Comparison of ENCODE assay signal across 8 mouse cellular contexts in the genomic region with DNA sequence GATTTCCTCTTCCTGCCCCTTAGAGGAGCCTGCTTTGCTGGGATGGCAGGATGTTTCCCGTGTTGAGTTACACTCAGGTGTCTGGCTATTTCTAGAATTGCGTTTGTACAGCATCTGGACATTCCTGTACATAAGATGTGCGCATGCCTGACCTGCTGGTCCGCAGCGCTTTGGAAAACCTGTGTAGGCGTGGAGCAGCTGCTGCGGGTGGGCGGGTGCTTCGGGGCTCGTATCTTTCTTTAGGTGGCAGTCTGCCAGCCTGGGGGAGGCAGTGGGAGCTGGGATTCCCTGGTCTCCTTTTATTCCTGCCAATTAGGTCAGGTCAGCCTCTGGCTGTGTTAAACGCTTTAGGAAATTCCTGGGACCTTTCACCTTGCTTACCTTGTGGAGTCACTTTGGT. TPM values are rescaled to one million over a fixed set of nuclear protein-coding genes. Genes with fewer than 3 reads are reported as not detected.
DNase-seq lines count a peak whose midpoint lies in the region; ATAC-seq lines count a peak whose summit lies in the region.

No protein-coding gene starts in this region.

- H3K4me3 ChIP-seq in hindbrain, embryonic 15.5 days: no peak overlapping the region
- no peak overlapping the region for H3K4me3 ChIP-seq in hindbrain, embryonic 12.5 days
- no peak overlapping the region for H3K4me3 ChIP-seq in liver, embryonic 16.5 days (ENCODE audit: low read depth, low read length)
- no peak overlapping the region for H3K4me3 ChIP-seq in hindbrain, embryonic 11.5 days (ENCODE audit: low read depth, low read length)

- H3K9ac ChIP-seq in hindbrain, embryonic 15.5 days: no peak overlapping the region
- no peak overlapping the region for H3K9ac ChIP-seq in hindbrain, embryonic 12.5 days
- H3K9ac ChIP-seq in liver, embryonic 16.5 days (ENCODE audit: low read depth, low read length): no peak overlapping the region
- no peak overlapping the region for H3K9ac ChIP-seq in hindbrain, embryonic 11.5 days (ENCODE audit: low read depth, low read length)

- DNase-seq in R1 (ENCODE audit: low read depth, low spot score): peak; percentile 19
- DNase-seq in heart, postnatal 36 days: peak; percentile 28 to 33
- no peak for DNase-seq in T-cell, adult 2 months (ENCODE audit: low spot score)
- DNase-seq in hindbrain, embryonic 11.5 days (ENCODE audit: low spot score): no peak

- no peak for ATAC-seq in hindbrain, embryonic 15.5 days (ENCODE audit: low FRiP score, low read depth)
- no peak for ATAC-seq in hindbrain, embryonic 12.5 days (ENCODE audit: low FRiP score)
- ATAC-seq in liver, embryonic 16.5 days (ENCODE audit: low read depth): peak; percentile 78
- no peak for ATAC-seq in frontal cortex, adult (ENCODE audit: low TSS enrichment)
- no peak for ATAC-seq in hindbrain, embryonic 11.5 days (ENCODE audit: low FRiP score)

- no peaks in the 10 kb centered on the region for H3K9me3 ChIP-seq in hindbrain, embryonic 15.5 days
- no peaks in the 10 kb centered on the region for H3K9me3 ChIP-seq in hindbrain, embryonic 12.5 days (replicated peaks)
- H3K9me3 ChIP-seq in liver, embryonic 16.5 days (replicated peaks; ENCODE audit: control insufficient read depth, low read length): no peaks in the 10 kb centered on the region
- no peaks in the 10 kb centered on the region for H3K9me3 ChIP-seq in hindbrain, embryonic 11.5 days (ENCODE audit: control insufficient read depth, low read length)

- H3K4me2 ChIP-seq in hindbrain, embryonic 15.5 days: peak overlapping the region; percentile 18; the same call in 1 of the 2 replicates
- no peak overlapping the region for H3K4me2 ChIP-seq in hindbrain, embryonic 12.5 days (replicated peaks)
- no peak overlapping the region for H3K4me2 ChIP-seq in liver, embryonic 16.5 days (ENCODE audit: low read depth, low read length)
- no peak overlapping the region for H3K4me2 ChIP-seq in hindbrain, embryonic 11.5 days (replicated peaks; ENCODE audit: low read depth, low read length)

- H3K27ac ChIP-seq in hindbrain, embryonic 15.5 days (replicated peaks): no peak overlapping the region
- no peak overlapping the region for H3K27ac ChIP-seq in hindbrain, embryonic 12.5 days
- no peak overlapping the region for H3K27ac ChIP-seq in liver, embryonic 16.5 days (ENCODE audit: low read length)
- no peak overlapping the region for H3K27ac ChIP-seq in hindbrain, embryonic 11.5 days (ENCODE audit: low read depth, low read length)

- no peaks in the 10 kb centered on the region for H3K36me3 ChIP-seq in hindbrain, embryonic 15.5 days
- H3K36me3 ChIP-seq in hindbrain, embryonic 12.5 days: no peaks in the 10 kb centered on the region
- H3K36me3 ChIP-seq in liver, embryonic 16.5 days (ENCODE audit: control insufficient read depth, insufficient read depth): no peaks in the 10 kb centered on the region
- H3K36me3 ChIP-seq in hindbrain, embryonic 11.5 days (ENCODE audit: control insufficient read depth, insufficient read depth, low read length): no peaks in the 10 kb centered on the region

- no peaks in the 10 kb centered on the region for H3K27me3 ChIP-seq in hindbrain, embryonic 15.5 days
- 0 out of 2 replicates have a peak, but pooled peaks cover 3% of the 10 kb centered on the region for H3K27me3 ChIP-seq in hindbrain, embryonic 12.5 days
- H3K27me3 ChIP-seq in liver, embryonic 16.5 days (ENCODE audit: control insufficient read depth, insufficient read depth, low read depth, low read length): no peaks in the 10 kb centered on the region
- H3K27me3 ChIP-seq in hindbrain, embryonic 11.5 days (ENCODE audit: control insufficient read depth, insufficient read depth, low read length): no peaks in the 10 kb centered on the region

- H3K4me1 ChIP-seq in hindbrain, embryonic 15.5 days (replicated peaks): peaks cover 18% of the 10 kb centered on the region
- H3K4me1 ChIP-seq in hindbrain, embryonic 12.5 days: peaks cover 21% of the 10 kb centered on the region
- no peaks in the 10 kb centered on the region for H3K4me1 ChIP-seq in liver, embryonic 16.5 days (ENCODE audit: control insufficient read depth, low read depth, low read length)
- no peaks in the 10 kb centered on the region for H3K4me1 ChIP-seq in hindbrain, embryonic 11.5 days (replicated peaks; ENCODE audit: control insufficient read depth, insufficient read depth, low read length)

- intact Hi-C loops in heart, postnatal 36 days (cut with DNase I): no loop called here

- 33% methylated on average over 11 of the region's 11 CpGs for WGBS in hindbrain, embryonic 15.5 days
- WGBS in hindbrain, embryonic 12.5 days: 45% methylated on average over 11 of the region's 11 CpGs
- 32% methylated on average over 11 of the region's 11 CpGs for WGBS in liver, embryonic 16.5 days (ENCODE audit: insufficient replicate concordance)
- whole genome bisulfite sequencing in hindbrain, embryonic 11.5 days: 55% methylated on average over 11 of the region's 11 CpGs

RNA-seq across cellular contexts. Expression of a gene that starts 39.6 kb away (rescaled TPM):
- 72.6 and 82.7 TPM in 2 replicates for polyA plus RNA-seq in hindbrain, embryonic 15.5 days (2015; fragmentation: Nextera tagmentation; extraction: Ambion mirVana)
- 72.8 and 82.3 TPM in 2 replicates for polyA plus RNA-seq in hindbrain, embryonic 12.5 days (2016; fragmentation: Nextera tagmentation; extraction: Ambion mirVana)
- total RNA-seq in heart, postnatal 36 days (2021): 10 to 100 TPM; 20.2 to 28.6 TPM
- polyA plus RNA-seq in liver, embryonic 16.5 days (2015; fragmentation: Nextera tagmentation; extraction: Ambion mirVana): 2.9 and 3.8 TPM in 2 replicates
- 55.4 and 72.3 TPM in 2 replicates for polyA plus RNA-seq in hindbrain, embryonic 11.5 days (2014; fragmentation: Nextera tagmentation; extraction: Ambion mirVana)

Comparison
In these comparisons a context has a peak if more than half of its experiments do, and no peak if none do; other contexts are left out.
1. DNase-seq: peak in R1 (single experiment) and heart, postnatal 36 days (2 of 2); none in T-cell, adult 2 months (single experiment) and hindbrain, embryonic 11.5 days (single experiment).
2. RNA of a gene that starts 39.6 kb away (polyA plus RNA-seq): 72.6 to 82.7 TPM in hindbrain, embryonic 15.5 days, 72.8 to 82.3 TPM in hindbrain, embryonic 12.5 days and 55.4 to 72.3 TPM in hindbrain, embryonic 11.5 days; 2.9 to 3.8 TPM in liver, embryonic 16.5 days; every median in the first group is over 10 times any median in the second.